Mouse (Mus musculus): Measurements from ENCODE around the gene Larp1b.
"Not testable (repeated sequence)": the region's sequence is repeated elsewhere in the genome, so short reads cannot be mapped to it uniquely, and the experiment has no call there.

GRCm38 (mm10) chr3:40902443-40902842 is 47.2 kb upstream of the Larp1b start, which contains the start of gene 1700034I23Rik:
- not testable (repeated sequence) for TF ChIP-seq CTCF (IDR thresholded peaks at IDR 0.05; ENCODE audit: low read depth, low read length); POLR2A (IDR thresholded peaks at IDR 0.05; ENCODE audit: insufficient read depth, low read length); EP300 (IDR thresholded peaks at IDR 0.05; ENCODE audit: insufficient read depth, low read depth, low read length)
